Mouse (Mus musculus) layer of hippocampus, adult 18-20 months (tissue): ENCODE data around the gene Pi4k2b. TPM values are rescaled to one million over a fixed set of nuclear protein-coding genes. Genes with fewer than 3 reads are reported as not detected.
"Not testable (repeated sequence)": the region's sequence is repeated elsewhere in the genome, so short reads cannot be mapped to it uniquely, and the experiment has no call there.

Experiments used
- DNase-seq, 2 experiments: peaks; one replicate each; pipeline ENCODE4 v3.0.0; 2022; ENCODE audit warnings: low spot score in 2 of 2
- total RNA-seq, 2 experiments: library from RNA; stranded (reverse); gene quantifications; 2 replicates each; pipeline ENCODE4 v1.2.3; 2021

Pi4k2b gene
- total RNA-seq, 2 experiments from 2014 or later = 2.3 to 2.9 TPM

DNA sequence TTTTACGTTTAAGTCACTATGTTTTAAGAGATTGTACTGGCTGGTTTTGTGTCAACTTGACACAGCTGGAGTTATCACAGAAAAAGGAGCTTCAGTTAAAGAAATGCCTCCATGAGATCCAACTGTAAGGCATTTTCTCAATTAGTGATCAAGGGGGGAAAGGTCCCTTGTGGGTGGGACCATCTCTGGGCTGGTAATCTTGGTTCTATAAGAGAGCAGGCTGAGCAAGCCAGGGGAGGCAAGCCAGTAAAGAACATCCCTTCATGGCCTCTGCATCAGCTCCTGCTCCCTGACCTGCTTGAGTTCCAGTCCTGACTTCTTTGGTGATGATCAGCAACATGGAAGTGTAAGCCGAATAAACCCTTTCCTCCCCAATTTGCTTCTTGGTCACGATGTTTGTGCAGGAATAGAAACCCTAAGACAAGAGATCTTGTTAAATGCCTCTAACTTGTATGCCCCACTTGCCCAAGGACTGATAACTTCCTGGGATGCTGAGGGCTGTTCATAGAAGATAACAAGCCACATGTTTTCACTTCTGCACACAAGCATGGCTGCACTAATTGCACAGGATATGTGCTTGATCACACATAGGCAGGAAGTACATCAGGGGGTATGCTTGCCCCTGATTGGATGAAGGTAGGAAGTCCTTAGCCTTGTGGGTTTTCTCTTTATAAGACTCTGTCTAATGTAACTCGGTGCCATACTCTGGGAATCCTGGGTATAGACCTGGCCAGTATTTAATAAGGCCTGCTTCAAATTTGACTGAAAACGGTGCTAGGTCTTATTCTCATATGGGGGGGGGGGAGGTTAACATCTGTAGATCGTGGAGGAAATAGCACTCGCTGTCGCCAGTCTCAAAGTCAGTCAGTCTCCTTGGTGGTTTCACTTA is 35.3 kb downstream of the Pi4k2b start:
- DNase-seq = not testable (repeated sequence)

GRCm38 (mm10) chr5:52782523-52783250 is 41.3 kb downstream of the Pi4k2b start:
- peak; percentile 85 to 92 for DNase-seq

DNA sequence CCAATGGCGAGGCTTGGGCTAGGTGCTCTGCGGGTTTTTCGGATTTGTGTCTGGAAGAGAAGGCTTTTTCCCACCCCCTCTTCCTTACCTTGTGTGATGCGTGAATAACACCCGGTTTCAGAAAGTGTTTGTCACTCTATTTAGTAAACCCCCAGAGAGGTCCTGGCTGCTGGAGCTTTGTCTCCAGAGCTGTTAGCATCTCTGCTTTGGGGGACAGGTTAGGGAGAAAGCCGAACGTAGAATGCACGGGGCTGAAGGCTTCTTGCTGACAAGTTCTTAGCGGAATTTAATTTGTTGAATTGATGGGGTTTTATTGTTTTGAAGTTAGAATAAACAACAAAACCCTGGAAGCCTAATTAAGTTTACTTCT is 41.9 kb downstream of the Pi4k2b start:
- DNase-seq = no peak

DNA sequence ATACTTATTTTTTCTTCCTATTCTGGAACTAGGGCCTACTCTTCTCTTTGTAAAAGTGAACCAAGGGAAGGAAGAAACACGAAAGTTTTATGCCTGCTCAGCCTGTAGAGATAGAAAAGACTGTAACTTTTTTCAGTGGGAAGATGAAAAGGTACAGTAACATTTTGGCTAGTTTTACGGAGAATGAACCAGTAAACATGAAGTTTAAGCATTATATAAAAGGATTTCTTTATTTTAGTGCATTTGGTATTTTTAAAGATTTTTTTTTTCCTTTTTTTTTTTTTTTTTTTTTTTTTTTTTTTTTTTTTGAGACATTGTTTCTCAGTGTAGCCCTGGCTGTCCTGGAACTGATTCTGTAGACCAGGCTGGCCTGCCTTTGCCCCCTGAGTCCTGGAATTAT is 42.6 kb downstream of the Pi4k2b start:
- no peak for DNase-seq

DNA sequence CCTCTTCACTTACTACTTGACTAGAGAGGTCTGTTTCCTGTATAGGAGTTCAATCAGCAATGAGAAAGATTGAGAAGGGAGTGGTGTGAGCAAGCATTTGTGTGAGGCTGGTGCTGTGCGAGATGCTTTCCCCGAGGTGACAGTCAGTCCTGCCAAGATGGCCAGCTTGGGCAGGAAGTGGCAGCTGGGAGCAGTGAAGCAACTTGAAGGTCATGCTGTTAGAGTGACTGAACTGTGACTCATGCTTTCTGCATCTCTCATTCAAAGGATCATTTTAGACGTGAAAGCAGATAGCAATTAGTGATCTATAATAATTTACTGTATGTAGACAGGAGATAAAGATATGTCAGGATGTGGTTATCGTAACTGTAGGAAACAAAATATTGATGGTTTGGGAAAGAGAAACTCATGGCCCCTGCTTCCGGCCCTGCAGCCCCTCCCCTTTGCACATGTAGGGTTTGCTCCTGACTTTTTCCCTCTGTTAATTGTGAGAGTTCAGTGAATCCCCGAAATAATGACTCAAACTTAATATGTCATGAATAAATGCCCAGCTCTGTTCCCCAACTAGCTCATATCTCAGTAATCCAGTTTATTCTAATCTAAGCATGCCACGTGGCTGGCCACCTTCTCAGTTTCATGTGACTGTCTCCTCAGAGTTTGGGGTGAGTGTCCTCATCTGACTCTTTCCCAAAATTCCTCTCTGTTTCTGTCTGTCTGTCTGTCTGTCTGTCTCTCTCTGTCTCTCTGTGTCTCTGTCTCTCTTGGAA is 45.4 kb downstream of the Pi4k2b start:
- DNase-seq = no peak

- DNase-seq = no peak
Observed at GRCm38 (mm10) chr5:52793230-52793629, 51.9 kb downstream of the Pi4k2b start.

GRCm38 (mm10) chr5:52794109-52794508 is 52.7 kb downstream of the Pi4k2b start:
- no peak for DNase-seq

DNA sequence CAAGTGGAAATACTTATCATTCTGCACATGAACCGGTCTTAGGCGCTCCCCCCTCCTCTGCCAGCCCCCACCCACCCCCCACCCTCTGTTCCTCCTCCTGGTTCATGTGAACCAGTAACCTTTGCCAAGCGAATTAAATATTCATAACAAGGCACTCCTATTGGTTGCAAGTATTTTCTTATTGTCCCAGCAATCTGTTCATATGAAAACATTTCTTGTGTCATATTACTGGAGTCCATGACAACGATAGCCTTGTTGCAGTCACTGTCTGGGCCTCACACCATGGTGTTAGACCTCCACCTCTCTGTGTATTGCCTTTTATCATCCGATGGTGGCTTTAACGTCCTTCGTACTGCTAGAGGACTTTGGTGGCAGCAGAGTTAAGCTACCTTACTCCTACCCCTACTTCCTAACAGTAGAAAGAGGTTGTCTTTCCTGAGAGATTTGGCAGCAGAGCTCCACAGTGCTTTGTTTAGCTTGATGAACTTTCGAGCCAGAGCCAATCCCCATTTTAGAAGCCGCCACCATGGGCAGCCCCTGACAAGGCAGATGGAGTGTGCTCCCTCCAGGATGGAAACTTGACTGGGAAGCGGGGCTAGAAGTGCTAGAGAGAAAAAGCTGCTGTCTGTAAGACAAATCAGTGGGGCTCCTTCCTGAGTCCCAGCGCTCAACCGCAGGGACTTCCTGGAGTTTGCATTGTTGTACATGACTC is 58.1 kb downstream of the Pi4k2b start:
- DNase-seq = no peak

DNA sequence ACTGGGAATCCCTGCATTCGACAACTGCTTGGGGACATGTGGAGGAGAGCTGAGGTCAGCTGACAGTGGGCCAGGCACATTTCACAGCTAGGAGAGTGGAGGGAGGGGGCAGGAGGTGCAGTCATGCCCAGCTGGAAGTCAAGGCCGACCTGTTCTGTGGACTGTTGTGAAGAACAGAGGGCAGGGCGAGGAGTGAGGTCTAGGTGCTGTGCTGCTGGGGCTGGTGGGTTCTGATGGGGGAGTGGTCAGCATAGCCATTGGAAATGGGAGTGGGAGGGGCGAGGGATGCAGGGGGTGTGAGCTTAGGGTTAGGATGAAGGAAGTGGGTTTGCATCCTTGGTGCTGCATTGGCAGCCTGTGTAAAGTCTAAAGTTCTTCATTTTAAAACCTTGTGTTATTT is 64.4 kb downstream of the Pi4k2b start:
- no peak for DNase-seq

GRCm38 (mm10) chr5:52806349-52806748 is 65.0 kb downstream of the Pi4k2b start:
- DNase-seq = no peak

DNA sequence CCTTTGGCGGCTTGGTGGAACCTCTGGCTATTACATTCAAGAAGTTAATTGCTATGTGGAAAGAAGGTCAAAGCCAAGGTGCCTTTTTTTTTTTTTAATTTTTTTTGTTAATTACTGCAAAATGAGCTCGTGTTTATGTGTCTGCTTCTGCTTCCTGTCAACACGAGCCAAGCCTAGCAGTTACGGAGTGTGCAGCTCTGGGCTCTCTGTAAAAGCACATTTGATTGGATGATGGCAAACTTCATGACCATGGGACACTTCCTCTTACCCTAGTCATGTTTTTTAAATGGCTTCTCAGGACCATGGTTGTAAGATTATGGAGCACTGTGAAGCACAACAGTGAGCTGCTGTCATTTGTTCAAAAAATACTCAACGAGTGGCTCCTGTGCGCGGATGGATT is 65.7 kb downstream of the Pi4k2b start:
- no peak for DNase-seq

DNA sequence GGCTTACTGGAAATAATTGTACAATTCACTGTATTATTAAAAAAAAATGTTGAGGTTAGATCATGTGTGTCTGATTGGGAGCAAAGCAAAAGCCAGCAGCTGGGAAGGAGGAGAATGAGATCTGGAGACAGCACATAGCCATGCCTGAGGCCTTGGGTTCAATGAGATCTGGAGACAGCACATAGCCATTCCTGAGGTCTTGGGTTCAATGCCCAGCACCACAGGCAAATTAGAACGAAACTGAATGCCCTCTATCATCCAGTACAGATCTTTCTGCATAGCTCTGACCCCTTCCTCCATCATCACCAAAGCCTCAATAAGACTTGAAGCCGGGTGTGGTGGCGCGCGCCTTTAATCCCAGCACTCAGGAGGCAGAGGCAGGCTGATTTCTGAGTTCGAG is 69.1 kb downstream of the Pi4k2b start:
- DNase-seq = no peak

- no peak for DNase-seq
Observed at GRCm38 (mm10) chr5:52811056-52811455, 69.7 kb downstream of the Pi4k2b start.

GRCm38 (mm10) chr5:52812456-52812855 is 71.1 kb downstream of the Pi4k2b start:
- no peak for DNase-seq

GRCm38 (mm10) chr5:52813312-52813711 is 71.9 kb downstream of the Pi4k2b start:
- no peak for DNase-seq

- DNase-seq = no peak
Observed at GRCm38 (mm10) chr5:52818676-52819075, 77.3 kb downstream of the Pi4k2b start.

Other genes with a start within 250 kb of the Pi4k2b start
- 10 to 100 TPM; 20.8 to 24.3 TPM for gene Lgi2, start 175.1 kb upstream of the Pi4k2b start, total RNA-seq
- gene Sepsecs, start 71.9 kb upstream of the Pi4k2b start, total RNA-seq = 1 to 10 TPM; 8.6 to 8.9 TPM
- gene Zcchc4, start 33.8 kb downstream of the Pi4k2b start, total RNA-seq = 10 to 100 TPM in 1 of 2 experiments, 1 to 10 TPM in 1; 8.8 to 10.1 TPM
- gene Anapc4, start 92.4 kb downstream of the Pi4k2b start, total RNA-seq = 10 to 100 TPM; 68.2 to 68.8 TPM